Mouse (Mus musculus) thymus, postnatal 25 days (tissue): ENCODE data around the gene Card11.

Experiments
- DNase-seq: peaks from one replicate; pipeline ENCODE4 v3.0.0; 2022

Gene Card11

GRCm38 (mm10) chr5:141000349-141000748 is at the start of gene Card11:
Gene Card11 (minus strand): TSS chr5:141000582.
- DNase-seq, result peak; percentile 84

- no peak for DNase-seq
These were observed 47.4 kb upstream of the Card11 start for GRCm38 (mm10) chr5:141047651-141048218.

- DNase-seq, result peak; percentile 24
These were observed 44.6 kb upstream of the Card11 start for GRCm38 (mm10) chr5:141044976-141045375.

GRCm38 (mm10) chr5:141043654-141044447 is 43.5 kb upstream of the Card11 start:
- peak; percentile 79 for DNase-seq

GRCm38 (mm10) chr5:141042406-141042805 is 42.0 kb upstream of the Card11 start:
- DNase-seq, result no peak

GRCm38 (mm10) chr5:141040846-141041245 is 40.5 kb upstream of the Card11 start:
- DNase-seq, result no peak

GRCm38 (mm10) chr5:141038342-141038741 is 38.0 kb upstream of the Card11 start:
- DNase-seq, result no peak

- no peak for DNase-seq
These were observed 35.0 kb upstream of the Card11 start for GRCm38 (mm10) chr5:141035346-141035745.

GRCm38 (mm10) chr5:141034301-141034700 is 33.9 kb upstream of the Card11 start:
- DNase-seq, result no peak

- DNase-seq, result no peak
These were observed 32.6 kb upstream of the Card11 start for GRCm38 (mm10) chr5:141033001-141033400.

GRCm38 (mm10) chr5:141029364-141029763 is 29.0 kb upstream of the Card11 start:
- DNase-seq, result no peak

GRCm38 (mm10) chr5:141025635-141026034 is 25.3 kb upstream of the Card11 start:
- no peak for DNase-seq

- peak; percentile 49 for DNase-seq
These were observed 24.1 kb upstream of the Card11 start for GRCm38 (mm10) chr5:141024435-141024834.

GRCm38 (mm10) chr5:141017927-141018700 is 17.7 kb upstream of the Card11 start:
- peak; percentile 56 for DNase-seq

- DNase-seq, result no peak
These were observed 15.7 kb upstream of the Card11 start for GRCm38 (mm10) chr5:141016082-141016481.

- no peak for DNase-seq
These were observed 13.8 kb upstream of the Card11 start for GRCm38 (mm10) chr5:141014216-141014615.

GRCm38 (mm10) chr5:141013465-141013864 is 13.1 kb upstream of the Card11 start:
- no peak for DNase-seq

GRCm38 (mm10) chr5:141005491-141005890 is 5.1 kb upstream of the Card11 start:
- no peak for DNase-seq

- no peak for DNase-seq
These were observed 3.8 kb upstream of the Card11 start for GRCm38 (mm10) chr5:141004078-141004763.

GRCm38 (mm10) chr5:140999178-140999672 is 1.2 kb downstream of the Card11 start:
- DNase-seq, result peak; percentile 30

- DNase-seq, result peak; percentile 54
These were observed 2.6 kb downstream of the Card11 start for GRCm38 (mm10) chr5:140997767-140998166.
